Mouse (Mus musculus): ENCODE results near the gene Lrguk.

The Lrguk gene

DNA sequence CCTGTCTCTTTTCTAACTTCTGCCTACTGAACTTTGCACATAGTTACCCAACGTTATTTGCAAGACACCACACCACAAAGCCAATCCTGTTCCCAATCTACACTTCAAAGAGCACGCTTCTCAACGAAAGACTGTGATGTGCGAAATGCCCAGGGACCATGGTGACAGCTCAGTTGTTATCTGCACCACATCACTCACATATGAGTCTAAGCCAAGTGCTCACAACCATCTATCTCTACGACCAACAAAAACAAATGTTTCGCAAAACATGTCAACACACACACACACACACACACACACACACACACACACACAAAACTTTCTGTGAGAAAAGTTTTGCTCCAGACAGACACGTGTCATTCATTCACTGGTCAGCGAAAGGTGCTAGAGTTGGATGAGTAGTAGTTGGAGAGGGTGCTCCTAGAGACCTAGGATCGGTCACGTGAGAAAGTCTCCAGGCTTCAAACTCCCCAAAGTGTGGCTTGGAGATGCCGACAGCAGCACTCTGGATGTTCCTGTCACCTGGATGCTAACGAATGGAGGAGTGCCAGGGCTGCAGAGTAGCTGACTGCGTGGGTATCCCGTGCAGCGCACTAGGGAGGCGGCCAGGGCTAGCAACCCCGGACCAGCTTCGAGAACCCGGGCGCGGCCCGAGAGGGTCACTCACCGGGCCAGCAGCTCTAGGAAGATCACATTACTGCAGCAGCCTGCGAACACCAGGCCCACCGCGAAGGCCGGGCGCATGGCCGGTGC, 147.0 kb downstream of the Lrguk start:
- no peak for DNase-seq (ENCODE audit: low read depth)

DNA sequence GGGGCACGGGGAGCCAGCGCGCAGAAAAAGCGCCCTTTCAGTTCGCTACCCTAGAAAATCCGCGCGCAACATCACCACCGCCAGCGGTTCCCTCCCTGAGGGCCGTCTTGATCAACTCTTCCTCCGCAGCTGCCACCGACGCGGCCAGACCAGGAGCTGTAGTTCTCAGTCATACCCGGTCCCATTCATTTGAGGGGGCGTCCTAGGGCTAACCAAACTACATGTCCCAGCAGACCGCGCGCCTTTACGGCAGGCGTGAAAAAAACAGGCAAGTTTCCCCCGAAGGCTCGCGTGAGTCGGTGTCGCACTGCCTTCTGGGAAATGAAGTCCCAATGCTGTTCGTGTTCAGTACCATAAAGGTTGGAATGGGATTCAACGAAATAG, 147.6 kb downstream of the Lrguk start, which contains the start of gene Slc35b4:
Gene Slc35b4, minus strand, starts transcription at position 248 of the 384 bp plus-strand sequence.
- peak; percentile 99 for DNase-seq (ENCODE audit: low read depth)

DNA sequence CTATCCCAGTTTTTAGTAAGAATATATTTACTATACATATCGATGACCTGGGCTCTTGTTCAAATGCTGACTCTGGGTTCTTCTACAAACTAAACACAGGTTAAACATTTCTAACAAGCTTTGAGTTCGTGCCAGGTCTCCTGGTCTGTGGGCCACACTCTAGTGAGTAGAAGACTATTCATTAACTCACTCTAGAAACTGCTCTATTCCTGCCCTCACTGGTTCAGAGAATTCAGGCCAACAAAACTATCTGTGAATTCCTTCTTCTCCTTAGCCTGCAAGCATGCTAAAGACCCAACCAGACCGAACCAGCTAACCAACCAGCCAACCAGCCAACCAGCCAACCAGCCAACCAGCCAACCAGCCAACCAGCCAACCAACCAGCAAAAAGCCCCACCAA, 149.8 kb downstream of the Lrguk start:
- no peak for DNase-seq (ENCODE audit: low read depth)

DNA sequence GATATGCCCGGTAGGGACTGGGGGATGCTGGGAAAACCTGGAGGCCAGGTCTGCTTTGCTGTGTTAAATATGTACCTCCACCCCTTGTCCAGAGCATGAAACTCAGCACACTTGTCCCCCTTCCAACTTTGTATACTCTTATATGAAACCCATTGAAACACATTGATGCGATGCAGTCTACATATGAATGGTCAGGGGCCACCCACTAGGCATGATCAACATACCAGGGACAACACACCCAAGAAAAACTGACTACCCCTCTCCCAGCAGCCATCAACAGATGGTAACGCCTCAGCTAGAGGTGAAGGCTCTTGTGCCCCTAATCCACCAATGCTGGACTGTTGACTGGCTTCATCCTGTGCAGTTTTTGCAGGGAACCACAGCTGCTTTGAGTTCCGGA, 150.7 kb downstream of the Lrguk start:
- no peak for DNase-seq (ENCODE audit: low read depth)

DNA sequence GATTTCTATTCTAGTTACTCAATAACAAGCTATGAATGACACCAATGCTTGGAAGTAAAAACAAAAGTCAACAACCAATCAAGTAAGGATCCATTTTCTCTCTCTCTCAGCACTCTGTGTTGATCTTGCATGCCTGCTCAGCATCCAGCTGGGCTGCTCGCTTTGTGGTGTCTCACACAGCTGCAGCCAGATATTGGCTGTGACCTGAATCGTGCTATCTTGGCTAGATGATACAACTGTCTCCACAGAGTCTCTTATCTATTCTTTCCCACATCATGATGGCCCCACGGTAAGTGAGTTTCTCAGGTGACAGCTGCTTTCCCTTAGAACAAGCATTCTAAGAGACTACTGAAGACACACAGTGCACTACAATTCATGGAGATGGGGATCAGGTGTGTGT, 152.7 kb downstream of the Lrguk start:
- DNase-seq (ENCODE audit: low read depth), result no peak

DNA sequence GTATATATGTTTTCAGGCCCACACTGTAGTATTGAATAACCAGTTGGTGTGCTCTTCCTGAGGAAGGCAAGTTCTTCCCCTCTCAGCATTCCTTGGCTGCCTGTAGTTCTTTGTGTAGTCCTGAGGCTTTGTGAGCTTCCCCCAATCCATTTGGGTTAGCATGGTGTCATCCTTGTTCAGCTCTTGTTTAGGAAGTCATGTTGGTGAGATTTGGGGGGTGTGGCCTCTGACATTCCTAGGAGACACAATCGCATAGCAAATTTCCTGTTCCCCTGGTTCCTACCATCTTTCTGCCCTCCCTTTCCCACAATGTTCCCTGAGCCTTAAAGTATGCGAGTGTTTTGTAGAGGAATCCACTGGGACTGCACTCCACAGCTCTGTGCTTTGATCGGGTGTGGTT, 154.1 kb downstream of the Lrguk start:
- DNase-seq (ENCODE audit: low read depth), result no peak
